Mouse (Mus musculus): ENCODE data around the gene 0610010K14Rik. TPM values are rescaled to one million over a fixed set of nuclear protein-coding genes. Genes with fewer than 3 reads are reported as not detected.

0610010K14Rik gene
- total and polyA plus RNA-seq, 2 experiments, result 6.5 to 34.0 TPM

DNA sequence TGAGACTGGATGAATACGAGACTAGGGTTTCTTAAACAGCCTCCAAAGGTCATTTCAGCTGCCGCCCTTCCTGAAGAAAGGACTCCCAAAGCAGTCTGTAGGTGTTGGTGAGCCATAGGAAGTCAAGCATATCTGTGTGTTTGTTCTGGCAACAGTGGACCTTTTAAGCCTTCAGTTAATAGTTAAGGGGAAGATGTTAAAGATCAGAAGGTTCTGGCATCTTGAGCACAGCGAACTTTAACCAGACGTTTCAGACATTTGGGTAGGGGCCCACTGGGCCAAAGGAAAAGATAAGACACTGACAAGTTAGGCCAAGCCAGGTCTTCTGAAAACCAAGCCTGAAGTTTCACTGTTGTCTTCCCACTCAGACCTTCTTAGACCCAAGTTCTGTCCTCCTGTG, 19.7 kb downstream of the 0610010K14Rik start:
- Histone ChIP-seq H3K36me3 (ENCODE audit: control insufficient read depth, insufficient read depth, low read length) (no peaks in the 10 kb centered on the region), H3K4me3 (ENCODE audit: insufficient read depth, low read depth, low read length) (no peak overlapping the region), H3K9ac (ENCODE audit: low read depth, low read length) (no peak overlapping the region), H3K4me1 (ENCODE audit: control insufficient read depth, insufficient read depth, low read length) (peaks cover 6% of the 10 kb centered on the region), H3K27ac (replicated peaks; ENCODE audit: insufficient read depth, low read depth, low read length) (no peak overlapping the region; the same call in 1 of the 2 replicates), H3K79me2 (ENCODE audit: control insufficient read depth, insufficient read depth, low read length) (no peaks in the 10 kb centered on the region), H3K27me3 (ENCODE audit: control insufficient read depth, insufficient read depth, low read length) (no peaks in the 10 kb centered on the region)
- peak; percentile 74 for DNase-seq (ENCODE audit: extremely low read depth, low read depth, low spot score)
- TF ChIP-seq POLR2A (IDR thresholded peaks at IDR 0.05; ENCODE audit: extremely low read depth, insufficient read depth, low read length) (no peak), CTCF (IDR thresholded peaks at IDR 0.05; ENCODE audit: low read depth, low read length) (no peak)
- 55% methylated on average over 4 of the region's 4 CpGs for WGBS

DNA sequence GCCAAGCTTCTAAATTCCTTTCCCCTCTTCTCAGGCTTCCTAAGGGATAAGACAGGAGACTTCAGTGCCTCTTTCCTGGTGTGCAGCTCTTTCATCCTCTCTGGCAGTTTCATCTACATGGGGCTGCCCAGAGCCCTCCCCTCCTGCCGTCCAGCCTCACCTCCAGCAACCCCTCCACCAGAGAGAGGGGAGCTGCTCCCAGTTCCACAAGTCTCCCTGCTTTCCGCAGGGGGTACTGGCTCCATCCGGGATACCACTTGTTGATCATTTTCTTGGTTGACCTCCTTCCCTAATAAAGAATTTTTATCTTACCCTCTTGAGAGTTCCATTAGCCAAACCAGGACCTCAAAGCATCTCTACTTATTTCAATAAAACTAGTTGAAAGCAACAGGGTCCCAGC, 21.6 kb downstream of the 0610010K14Rik start:
- Histone ChIP-seq H3K27me3 (ENCODE audit: control insufficient read depth, insufficient read depth, low read length) (no peaks in the 10 kb centered on the region), H3K4me1 (ENCODE audit: control insufficient read depth, insufficient read depth, low read length) (peaks cover 15% of the 10 kb centered on the region), H3K9ac (ENCODE audit: low read depth, low read length) (no peak overlapping the region), H3K36me3 (ENCODE audit: control insufficient read depth, insufficient read depth, low read length) (no peaks in the 10 kb centered on the region), H3K27ac (replicated peaks; ENCODE audit: insufficient read depth, low read depth, low read length) (no peak overlapping the region), H3K4me3 (ENCODE audit: insufficient read depth, low read depth, low read length) (no peak overlapping the region), H3K79me2 (ENCODE audit: control insufficient read depth, insufficient read depth, low read length) (no peaks in the 10 kb centered on the region)
- 94% methylated on average over 3 of the region's 3 CpGs for WGBS
- DNase-seq (ENCODE audit: extremely low read depth, low read depth, low spot score), result no peak
- no peak for TF ChIP-seq POLR2A (IDR thresholded peaks at IDR 0.05; ENCODE audit: extremely low read depth, insufficient read depth, low read length)
- no peak for TF ChIP-seq CTCF (IDR thresholded peaks at IDR 0.05; ENCODE audit: low read depth, low read length)

DNA sequence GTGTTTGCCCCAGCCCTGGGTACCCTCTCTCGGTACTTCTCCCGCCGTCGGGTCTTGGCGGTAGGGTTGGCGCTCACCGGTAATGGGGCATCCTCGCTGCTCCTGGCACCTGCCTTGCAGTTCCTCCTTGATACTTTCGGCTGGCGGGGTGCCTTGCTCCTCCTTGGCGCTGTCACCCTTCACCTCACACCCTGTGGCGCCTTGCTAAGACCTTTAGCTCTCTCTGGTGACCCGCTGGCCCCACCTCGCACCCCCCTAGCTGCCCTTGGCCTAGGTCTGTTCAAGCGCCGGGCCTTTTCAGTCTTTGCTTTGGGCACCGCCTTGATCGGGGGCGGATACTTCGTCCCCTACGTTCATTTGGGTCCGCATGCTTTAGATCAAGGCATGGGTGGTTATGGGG, 22.4 kb downstream of the 0610010K14Rik start:
- H3K79me2 ChIP-seq (ENCODE audit: control insufficient read depth, insufficient read depth, low read length), result no peaks in the 10 kb centered on the region
- H3K4me1 ChIP-seq (ENCODE audit: control insufficient read depth, insufficient read depth, low read length), result peaks cover 15% of the 10 kb centered on the region
- TF ChIP-seq POLR2A (IDR thresholded peaks at IDR 0.05; ENCODE audit: extremely low read depth, insufficient read depth, low read length) (no peak), CTCF (IDR thresholded peaks at IDR 0.05; ENCODE audit: low read depth, low read length) (no peak)
- H3K36me3 ChIP-seq (ENCODE audit: control insufficient read depth, insufficient read depth, low read length), result no peaks in the 10 kb centered on the region
- DNase-seq (ENCODE audit: extremely low read depth, low read depth, low spot score), result no peak
- H3K27ac ChIP-seq (replicated peaks; ENCODE audit: insufficient read depth, low read depth, low read length), result no peak overlapping the region
- H3K4me3 ChIP-seq (ENCODE audit: insufficient read depth, low read depth, low read length), result no peak overlapping the region
- H3K27me3 ChIP-seq (ENCODE audit: control insufficient read depth, insufficient read depth, low read length), result no peaks in the 10 kb centered on the region
- WGBS, result 70% methylated on average over 22 of the region's 22 CpGs
- no peak overlapping the region for H3K9ac ChIP-seq (ENCODE audit: low read depth, low read length)

DNA sequence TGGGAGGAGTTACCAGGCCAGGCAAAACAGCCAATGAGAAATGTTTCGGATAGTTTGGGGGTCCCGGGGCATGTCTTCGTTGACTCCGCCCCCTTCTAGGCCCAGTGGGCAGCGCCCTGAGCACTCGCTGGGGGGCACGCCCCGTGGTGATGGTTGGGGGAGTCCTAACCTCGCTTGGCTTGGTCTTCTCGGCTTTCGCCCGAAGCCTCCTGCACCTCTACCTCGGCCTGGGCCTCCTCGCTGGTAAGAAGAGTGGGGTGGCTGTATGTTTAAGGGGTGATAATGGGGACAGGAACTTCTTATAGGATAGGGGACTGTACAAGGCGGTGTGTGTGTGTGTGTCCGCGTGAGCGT, 22.9 kb downstream of the 0610010K14Rik start:
- H3K79me2 ChIP-seq (ENCODE audit: control insufficient read depth, insufficient read depth, low read length), result no peaks in the 10 kb centered on the region
- no peak for TF ChIP-seq POLR2A (IDR thresholded peaks at IDR 0.05; ENCODE audit: extremely low read depth, insufficient read depth, low read length)
- no peak for TF ChIP-seq CTCF (IDR thresholded peaks at IDR 0.05; ENCODE audit: low read depth, low read length)
- no peak overlapping the region for H3K27ac ChIP-seq (replicated peaks; ENCODE audit: insufficient read depth, low read depth, low read length)
- 46% methylated on average over 18 of the region's 18 CpGs for WGBS
- H3K27me3 ChIP-seq (ENCODE audit: control insufficient read depth, insufficient read depth, low read length), result no peaks in the 10 kb centered on the region
- H3K9ac ChIP-seq (ENCODE audit: low read depth, low read length), result no peak overlapping the region
- H3K4me3 ChIP-seq (ENCODE audit: insufficient read depth, low read depth, low read length), result no peak overlapping the region
- no peak for DNase-seq (ENCODE audit: extremely low read depth, low read depth, low spot score)
- H3K36me3 ChIP-seq (ENCODE audit: control insufficient read depth, insufficient read depth, low read length), result no peaks in the 10 kb centered on the region
- peaks cover 15% of the 10 kb centered on the region for H3K4me1 ChIP-seq (ENCODE audit: control insufficient read depth, insufficient read depth, low read length)

DNA sequence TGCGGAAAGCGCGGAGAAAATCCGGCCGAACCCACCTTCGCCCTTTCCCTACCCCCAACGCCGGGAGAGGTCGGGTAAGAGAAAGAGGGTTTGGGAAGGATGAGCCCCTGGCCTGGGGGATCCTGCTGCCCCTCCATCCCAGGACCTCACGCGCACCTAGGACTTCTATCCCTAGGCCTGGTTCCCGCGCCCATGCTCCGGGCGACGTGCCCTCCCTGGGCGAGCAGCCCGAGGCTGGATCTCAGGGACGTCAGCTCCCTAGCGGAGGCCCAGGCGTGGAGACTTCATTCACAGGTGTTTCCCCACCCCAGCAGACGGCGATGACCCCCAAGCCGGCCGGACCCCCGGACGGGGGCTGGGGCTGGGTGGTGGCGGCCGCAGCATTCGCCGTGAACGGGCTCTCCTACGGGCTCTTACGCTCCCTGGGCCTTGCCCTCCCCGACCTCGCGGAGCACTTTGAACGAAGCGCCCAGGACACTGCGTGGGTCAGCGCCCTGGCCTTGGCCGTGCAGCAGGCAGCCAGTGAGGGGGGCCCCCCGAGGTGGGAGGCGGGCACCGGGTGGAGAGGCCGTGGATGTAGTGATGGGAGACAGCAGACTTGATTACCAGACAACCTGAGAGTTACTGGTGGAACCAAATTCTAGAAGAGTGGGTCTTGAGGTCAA, 23.4 kb downstream of the 0610010K14Rik start:
- peak; percentile 50 for DNase-seq (ENCODE audit: extremely low read depth, low read depth, low spot score)
- Histone ChIP-seq H3K36me3 (ENCODE audit: control insufficient read depth, insufficient read depth, low read length) (no peaks in the 10 kb centered on the region), H3K9ac (ENCODE audit: low read depth, low read length) (peak overlapping the region; percentile 65), H3K27ac (replicated peaks; ENCODE audit: insufficient read depth, low read depth, low read length) (peak overlapping the region; percentile 17; the same call in 1 of the 2 replicates), H3K79me2 (ENCODE audit: control insufficient read depth, insufficient read depth, low read length) (no peaks in the 10 kb centered on the region), H3K4me3 (ENCODE audit: insufficient read depth, low read depth, low read length) (peak overlapping the region; percentile 55), H3K27me3 (ENCODE audit: control insufficient read depth, insufficient read depth, low read length) (no peaks in the 10 kb centered on the region), H3K4me1 (ENCODE audit: control insufficient read depth, insufficient read depth, low read length) (peaks cover 15% of the 10 kb centered on the region)
- 2% methylated on average over 46 of the region's 46 CpGs for WGBS
- TF ChIP-seq POLR2A (IDR thresholded peaks at IDR 0.05; ENCODE audit: extremely low read depth, insufficient read depth, low read length) (no peak), CTCF (IDR thresholded peaks at IDR 0.05; ENCODE audit: low read depth, low read length) (no peak)

DNA sequence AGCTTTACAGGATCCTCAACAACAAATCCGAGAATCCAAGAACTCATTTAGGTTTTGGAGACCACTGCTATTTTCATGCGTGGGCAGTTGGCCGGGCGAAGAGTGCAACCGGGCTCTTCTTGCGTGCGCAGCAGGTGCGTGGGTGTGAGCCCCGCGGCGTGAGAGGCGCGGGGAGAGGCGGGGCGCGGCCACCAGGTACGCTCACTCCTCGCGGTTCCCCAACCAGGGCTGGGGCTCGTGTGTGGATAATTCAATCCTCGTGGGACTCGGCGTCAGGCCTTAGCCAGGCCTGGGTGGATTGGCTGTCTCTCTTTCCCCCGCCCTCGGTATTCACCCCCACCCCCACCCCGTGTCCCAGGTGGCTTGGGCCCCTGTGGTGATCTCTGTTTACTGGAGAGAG, 24.0 kb downstream of the 0610010K14Rik start:
- H3K36me3 ChIP-seq (ENCODE audit: control insufficient read depth, insufficient read depth, low read length), result no peaks in the 10 kb centered on the region
- DNase-seq (ENCODE audit: extremely low read depth, low read depth, low spot score), result peak; percentile 37
- H3K9ac ChIP-seq (ENCODE audit: low read depth, low read length), result peak overlapping the region; percentile 65
- H3K27ac ChIP-seq (replicated peaks; ENCODE audit: insufficient read depth, low read depth, low read length), result peak overlapping the region; percentile 42
- 7% methylated on average over 26 of the region's 26 CpGs for WGBS
- H3K4me3 ChIP-seq (ENCODE audit: insufficient read depth, low read depth, low read length), result peak overlapping the region; percentile 55; the same call in 1 of the 2 replicates
- H3K27me3 ChIP-seq (ENCODE audit: control insufficient read depth, insufficient read depth, low read length), result no peaks in the 10 kb centered on the region
- H3K79me2 ChIP-seq (ENCODE audit: control insufficient read depth, insufficient read depth, low read length), result no peaks in the 10 kb centered on the region
- TF ChIP-seq CTCF (IDR thresholded peaks at IDR 0.05; ENCODE audit: low read depth, low read length) (no peak), POLR2A (IDR thresholded peaks at IDR 0.05; ENCODE audit: extremely low read depth, insufficient read depth, low read length) (no peak)
- peaks cover 15% of the 10 kb centered on the region for H3K4me1 ChIP-seq (ENCODE audit: control insufficient read depth, insufficient read depth, low read length)

Measured in liver, adult 2 months (tissue).